Mouse (Mus musculus) lung, embryonic 14.5 days (tissue): ENCODE data around the gene Myh7. TPM values are rescaled to one million over a fixed set of nuclear protein-coding genes. Genes with fewer than 3 reads are reported as not detected.
"Not testable (repeated sequence)": the region's sequence is repeated elsewhere in the genome, so short reads cannot be mapped to it uniquely, and the experiment has no call there.

Experiments used
- ATAC-seq: fragments of 200-750 bp; cut with Nextera tagmentation; 2 replicates; pipeline ENCODE4 v1.8.0; 2017; ENCODE audit warnings: mild to moderate bottlenecking, moderate TSS enrichment, moderate library complexity; ENCODE audit not compliant: insufficient read depth
- DNase-seq: peaks from one replicate; pipeline ENCODE4 v3.0.0-alpha.2; 2015
- H3K27ac ChIP-seq: fragments of 300-500 bp; sonication (generic); 2 replicates; pipeline ENCODE4 v1.5.1; 2014; ENCODE audit warnings: low read depth, mild to moderate bottlenecking, moderate library complexity
- H3K27me3 ChIP-seq: fragments of 300-500 bp; sonication (generic); 2 replicates; pipeline ENCODE4 v1.6.1; 2014; ENCODE audit warnings: low read length, control low read depth; ENCODE audit not compliant: insufficient read depth
- H3K36me3 ChIP-seq: fragments of 300-500 bp; sonication (generic); 2 replicates; pipeline ENCODE4 v1.6.1; 2014; ENCODE audit warnings: control low read depth; ENCODE audit not compliant: insufficient read depth
- H3K4me1 ChIP-seq: fragments of 300-500 bp; sonication (generic); 2 replicates; pipeline ENCODE4 v1.6.1; 2014; ENCODE audit warnings: antibody characterized with exemption, control low read depth; ENCODE audit not compliant: insufficient read depth
- H3K4me2 ChIP-seq: fragments of 300-500 bp; sonication (generic); 2 replicates; pipeline ENCODE4 v1.6.1; 2014; ENCODE audit warnings: mild to moderate bottlenecking
- H3K4me3 ChIP-seq: fragments of 300-500 bp; sonication (generic); 2 replicates; pipeline ENCODE4 v1.5.1; 2014; ENCODE audit warnings: low read depth, low read length
- H3K9ac ChIP-seq: fragments of 300-500 bp; sonication (generic); 2 replicates; pipeline ENCODE4 v1.6.1; 2014
- H3K9me3 ChIP-seq: fragments of 300-500 bp; sonication (generic); 2 replicates; pipeline ENCODE4 v1.6.1; 2016; ENCODE audit warnings: low read depth, low read length, control low read depth
- CTCF ChIP-seq: IDR thresholded peaks from 2 replicates; pipeline ENCODE4 v1.5.1; 2016; ENCODE audit warnings: antibody characterized with exemption, low read depth
- WGBS: fragments of 180-500 bp; shearing (Covaris S2); extraction: QIAGEN DNeasy Blood & Tissue Kit; methylation state at CpG from one replicate; pipeline ENCODE4 v1.1.7; 2014; 5-methylcytosine and 5-hydroxymethylcytosine counted together
- polyA plus RNA-seq: library from polyadenylated mRNA; unstranded; fragments of >200 nt; fragmentation: Nextera tagmentation; extraction: Ambion mirVana; gene quantifications from 2 replicates; pipeline ENCODE4 v1.2.1, GENCODE M21; 2014

Myh7 gene
- 1.8 and 3.6 TPM in 2 replicates for polyA plus RNA-seq

DNA sequence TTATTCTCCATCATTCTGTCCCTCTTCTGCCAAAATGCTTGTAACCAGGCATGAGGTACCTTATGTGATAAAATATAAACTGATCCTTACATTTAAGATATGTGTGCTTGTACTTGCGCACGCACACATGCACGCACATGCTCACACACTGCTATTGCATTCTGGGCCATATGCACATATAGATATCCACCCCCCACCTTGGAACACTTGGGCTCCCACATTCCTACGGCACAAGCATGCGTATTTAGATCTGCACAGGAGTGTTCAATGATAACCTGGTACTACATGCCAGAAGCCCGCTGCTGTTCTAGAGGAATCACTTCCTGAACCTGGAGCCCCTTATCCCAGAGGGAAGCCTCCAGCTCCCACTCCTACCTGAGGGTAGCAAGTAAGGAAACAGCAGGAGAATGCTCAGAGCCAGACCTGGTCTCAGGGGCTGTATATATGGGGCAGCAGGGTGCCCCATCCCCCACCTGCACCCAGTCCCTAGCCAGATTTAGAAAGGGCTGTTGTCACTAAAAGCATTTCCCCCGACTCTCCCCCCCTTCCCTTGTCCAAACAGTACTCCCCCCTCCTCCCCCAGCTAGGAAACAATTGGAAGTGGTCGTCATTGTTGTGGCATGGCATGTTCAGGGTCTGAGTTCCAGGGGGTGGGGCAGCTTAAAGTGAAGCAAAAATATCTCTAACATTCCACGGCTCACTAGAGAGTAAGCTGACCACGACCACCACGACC, at the start of gene Myh7:
Myh7 (minus strand) TSS at position 491 of the 733 bp plus-strand sequence.
- Histone ChIP-seq H3K4me3 (no peak within 1 kb of the TSS), H3K9me3 (no peaks in the 10 kb centered on the region), H3K27ac (peak within 1 kb of the TSS; percentile 52; the same call in 1 of the 2 replicates), H3K9ac (peak within 1 kb of the TSS; percentile 9; the same call in 1 of the 2 replicates), H3K36me3 (no peaks in the 10 kb centered on the region), H3K4me2 (peak within 1 kb of the TSS; percentile 18; the same call in 1 of the 2 replicates), H3K27me3 (no peaks in the 10 kb centered on the region), H3K4me1 (peaks cover 10% of the 10 kb centered on the region; the same call in 1 of the 2 replicates)
- DNase-seq (no peak), ATAC-seq (peak; percentile 35; the same call in 1 of the 2 replicates)
- WGBS = 39% methylated on average over 11 of the region's 11 CpGs
- no peak for TF ChIP-seq CTCF

DNA sequence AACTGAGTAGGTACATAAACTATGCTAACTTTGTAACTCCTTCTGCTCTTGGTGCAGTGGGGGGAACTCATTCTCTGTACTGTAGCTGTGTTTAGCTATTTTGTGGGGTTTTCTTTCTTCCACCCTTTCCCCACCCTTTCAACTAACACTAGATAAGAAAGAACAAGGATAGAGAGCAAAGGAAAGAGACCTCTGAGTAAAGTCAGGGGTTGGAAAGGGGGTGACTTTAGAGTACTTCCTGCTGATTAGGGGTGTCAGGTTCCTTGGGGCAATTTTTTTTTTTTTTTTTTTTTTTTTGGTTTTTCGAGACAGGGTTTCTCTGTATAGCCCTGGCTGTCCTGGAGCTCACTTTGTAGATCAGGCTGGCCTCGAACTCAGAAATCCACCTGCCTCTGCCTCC, 49.3 kb upstream of the Myh7 start:
- not testable (repeated sequence) for DNase-seq, ATAC-seq

DNA sequence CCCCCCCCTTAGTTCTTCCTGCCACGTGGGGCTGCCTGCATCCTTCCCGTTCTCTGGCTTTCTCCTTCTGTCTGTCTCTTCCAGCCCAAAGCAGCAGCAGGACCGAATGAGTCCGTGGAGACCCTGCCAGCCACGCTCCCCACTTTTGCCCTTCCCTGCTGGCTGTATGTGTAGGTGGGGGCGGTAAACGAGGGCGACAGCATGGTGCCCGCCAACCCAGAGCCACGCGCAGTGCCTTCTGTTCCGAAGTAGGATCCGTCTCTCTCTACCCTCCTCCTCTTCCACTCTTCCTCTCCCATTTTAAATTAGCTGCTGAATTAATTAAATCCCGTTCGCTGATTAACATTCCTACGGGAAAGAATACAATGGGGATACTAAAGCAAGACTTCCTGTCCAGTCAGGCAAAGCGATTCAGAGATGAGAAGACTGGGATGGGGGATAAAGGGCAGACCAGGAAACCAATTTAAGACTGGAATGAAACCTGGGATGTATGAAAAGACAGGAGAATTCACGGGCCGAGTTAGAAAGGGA, 38.3 kb upstream of the Myh7 start:
- ATAC-seq (no peak), DNase-seq (no peak)
- H3K4me3 ChIP-seq = no peak overlapping the region
- TF ChIP-seq CTCF = no peak
- H3K36me3 ChIP-seq = no peaks in the 10 kb centered on the region
- no peaks in the 10 kb centered on the region for H3K27me3 ChIP-seq
- no peak overlapping the region for H3K27ac ChIP-seq
- WGBS = 48% methylated on average over 19 of the region's 19 CpGs
- H3K9me3 ChIP-seq = no peaks in the 10 kb centered on the region
- H3K9ac ChIP-seq = no peak overlapping the region
- H3K4me1 ChIP-seq = no peaks in the 10 kb centered on the region
- H3K4me2 ChIP-seq = no peak overlapping the region

More for the DNA sequence above, 49.3 kb upstream of the Myh7 start:
- not testable (repeated sequence) for H3K9me3 ChIP-seq, H3K4me1 ChIP-seq, H3K9ac ChIP-seq, H3K36me3 ChIP-seq, H3K27me3 ChIP-seq, H3K27ac ChIP-seq, H3K4me2 ChIP-seq, H3K4me3 ChIP-seq
- WGBS = no CpG with 5 or more reads among the region's 2 CpGs

DNA sequence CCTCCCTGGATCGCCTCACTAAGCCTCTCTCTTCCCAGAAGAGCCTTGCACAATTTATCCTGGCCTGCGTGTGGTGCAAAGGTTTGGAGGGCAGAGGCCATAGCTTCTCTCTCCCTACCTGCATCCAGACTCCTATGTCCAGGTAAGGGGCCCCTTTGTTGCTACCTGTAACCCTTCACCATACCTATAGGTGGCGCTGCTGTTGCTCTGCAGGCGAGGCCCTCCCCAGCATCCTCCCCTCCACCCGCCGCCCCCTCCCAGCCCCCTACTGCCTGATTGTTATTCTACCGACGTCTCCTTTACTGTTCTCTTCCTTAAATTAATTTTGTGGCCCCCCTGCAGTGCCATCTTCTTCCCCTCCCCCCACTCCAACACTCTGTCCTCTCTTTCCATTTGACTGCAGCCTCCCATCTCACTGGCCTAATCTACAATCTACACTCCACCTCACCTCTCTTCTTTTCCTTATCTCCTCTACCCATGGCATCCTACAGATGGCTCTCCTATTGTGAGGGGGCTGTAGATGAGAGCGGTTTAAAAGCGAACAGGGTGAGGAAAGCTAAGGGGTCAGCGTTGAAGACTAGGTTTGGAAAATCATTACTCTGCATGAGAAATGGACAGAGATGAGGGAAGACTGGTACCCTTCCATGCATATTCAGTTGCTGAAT, 34.7 kb upstream of the Myh7 start:
- peak; percentile 50 for TF ChIP-seq CTCF
- ATAC-seq (0 out of 2 replicates have a peak, but pooled peaks have one; percentile 18), DNase-seq (peak; percentile 32)
- H3K9ac ChIP-seq = no peak overlapping the region
- H3K27me3 ChIP-seq = no peaks in the 10 kb centered on the region
- H3K4me3 ChIP-seq = no peak overlapping the region
- no peak overlapping the region for H3K4me2 ChIP-seq
- peaks cover 17% of the 10 kb centered on the region for H3K36me3 ChIP-seq
- H3K4me1 ChIP-seq = no peaks in the 10 kb centered on the region
- no peak overlapping the region for H3K27ac ChIP-seq
- H3K9me3 ChIP-seq = no peaks in the 10 kb centered on the region
- WGBS = 12% methylated on average over 11 of the region's 11 CpGs

DNA sequence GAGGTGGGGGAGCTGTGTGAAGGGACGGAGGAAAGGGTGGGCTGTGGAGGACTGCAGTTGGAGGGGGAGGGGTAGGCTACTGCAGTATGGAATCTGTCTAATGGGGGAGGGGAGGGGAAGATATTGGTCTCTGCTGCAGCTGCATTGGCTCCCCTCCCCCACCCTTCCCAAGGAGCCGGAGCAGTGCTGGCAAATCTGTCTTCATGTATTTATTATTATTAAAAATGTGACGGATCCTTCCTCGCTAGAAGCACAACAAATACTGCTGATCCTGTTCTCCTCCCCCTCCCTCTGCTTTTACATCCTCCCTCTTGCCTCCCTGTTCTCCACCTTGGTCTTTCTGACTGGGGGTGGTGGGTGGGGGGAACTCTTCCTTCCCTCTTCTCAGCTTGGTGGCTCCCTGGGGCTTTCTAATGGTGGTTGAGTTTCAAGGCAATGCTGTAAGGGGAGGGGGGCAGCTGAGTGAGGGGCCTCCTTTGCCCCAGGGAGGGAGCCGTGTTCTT, 34.0 kb upstream of the Myh7 start:
- Histone ChIP-seq H3K4me1 (no peaks in the 10 kb centered on the region), H3K9me3 (no peaks in the 10 kb centered on the region), H3K27me3 (no peaks in the 10 kb centered on the region), H3K9ac (no peak overlapping the region), H3K4me2 (0 out of 2 replicates have a peak overlapping the region, but pooled peaks have one; percentile 18), H3K36me3 (peaks cover 25% of the 10 kb centered on the region), H3K27ac (no peak overlapping the region), H3K4me3 (no peak overlapping the region)
- ATAC-seq = no peak; the same call in 1 of the 2 replicates
- WGBS = 12% methylated on average over 5 of the region's 5 CpGs
- no peak for DNase-seq
- TF ChIP-seq CTCF = no peak

DNA sequence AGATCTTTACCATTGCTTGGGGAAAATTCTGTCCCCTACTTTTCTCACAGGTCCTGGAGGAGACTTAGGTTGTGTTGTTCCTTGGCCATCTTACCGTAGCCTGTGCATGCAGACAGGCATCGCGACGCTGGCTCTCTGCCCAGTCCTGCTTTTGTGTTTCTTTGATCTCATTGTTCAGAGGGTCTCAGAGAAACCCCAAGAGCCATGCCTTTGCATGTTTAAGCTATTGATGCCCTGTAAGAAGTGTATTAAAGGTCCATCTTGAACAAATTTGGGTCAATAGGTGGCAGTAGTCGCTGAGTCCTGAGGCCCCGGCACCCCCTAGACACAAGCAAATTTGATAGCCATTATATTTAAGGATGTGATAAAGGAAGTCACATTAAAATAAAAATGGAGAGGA, 33.2 kb upstream of the Myh7 start:
- TF ChIP-seq CTCF = peak; percentile 26; the same call in 1 of the 2 replicates
- no peak overlapping the region for H3K4me2 ChIP-seq

DNA sequence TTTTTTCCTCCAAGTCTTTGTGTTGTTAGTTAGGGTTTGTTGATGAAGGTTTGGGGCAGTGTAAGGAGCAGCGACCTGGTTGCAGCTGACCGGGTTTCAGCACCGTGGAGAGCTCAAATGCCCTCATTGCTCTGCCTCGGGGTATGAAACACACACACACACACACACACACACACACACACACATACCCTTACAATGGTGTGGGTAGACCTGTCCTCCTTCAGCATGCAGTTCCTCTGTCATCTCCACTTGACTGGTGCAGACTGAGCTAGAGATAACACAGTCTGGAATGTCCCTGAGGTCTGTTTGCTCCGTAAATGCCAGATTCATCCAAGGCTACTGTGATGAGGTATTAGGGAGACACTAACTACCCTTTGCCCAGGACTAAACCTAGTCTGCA, 32.8 kb upstream of the Myh7 start:
- H3K9me3 ChIP-seq = no peaks in the 10 kb centered on the region
- no peak for TF ChIP-seq CTCF
- WGBS = 11% methylated on average over 5 of the region's 5 CpGs
- DNase-seq = peak; percentile 65
- H3K4me2 ChIP-seq = no peak overlapping the region
- peaks cover 35% of the 10 kb centered on the region for H3K36me3 ChIP-seq
- H3K27me3 ChIP-seq = no peaks in the 10 kb centered on the region
- no peak overlapping the region for H3K9ac ChIP-seq
- no peak overlapping the region for H3K27ac ChIP-seq
- no peak overlapping the region for H3K4me3 ChIP-seq
- ATAC-seq = no peak
- H3K4me1 ChIP-seq = no peaks in the 10 kb centered on the region

More for the DNA sequence above, 33.2 kb upstream of the Myh7 start:
- no peak overlapping the region for H3K9ac ChIP-seq
- H3K36me3 ChIP-seq = peaks cover 31% of the 10 kb centered on the region
- ATAC-seq = no peak; the same call in 1 of the 2 replicates
- 18% methylated on average over 6 of the region's 6 CpGs for WGBS
- H3K4me3 ChIP-seq = no peak overlapping the region
- no peaks in the 10 kb centered on the region for H3K9me3 ChIP-seq
- DNase-seq = peak; percentile 32
- H3K27me3 ChIP-seq = no peaks in the 10 kb centered on the region
- H3K27ac ChIP-seq = no peak overlapping the region
- H3K4me1 ChIP-seq = no peaks in the 10 kb centered on the region
